Mouse (Mus musculus): ENCODE data around the gene Olfr1431.
"Not testable (repeated sequence)": the region's sequence is repeated elsewhere in the genome, so short reads cannot be mapped to it uniquely, and the experiment has no call there.

Gene Olfr1431

GRCm38 (mm10) chr19:12200334-12200733, at the start of gene Olfr1431:
TSS of gene Olfr1431 (plus strand) at chr19:12200634.
- DNase-seq (ENCODE audit: low read depth, low spot score) = no peak

- DNase-seq (ENCODE audit: low read depth, low spot score) = not testable (repeated sequence)
These were observed 30.3 kb upstream of the Olfr1431 start, which contains the start of gene Olfr1555-ps1 for GRCm38 (mm10) chr19:12170062-12170599. TSS of gene Olfr1555-ps1 (minus strand) at chr19:12170112.

- not testable (repeated sequence) for DNase-seq (ENCODE audit: low read depth, low spot score)
These were observed 25.0 kb upstream of the Olfr1431 start for GRCm38 (mm10) chr19:12175431-12175830.

- DNase-seq (ENCODE audit: low read depth, low spot score) = not testable (repeated sequence)
These were observed 1.4 kb upstream of the Olfr1431 start for GRCm38 (mm10) chr19:12199076-12199475.

GRCm38 (mm10) chr19:12232496-12232895, 32.1 kb downstream of the Olfr1431 start, which contains the start of gene Olfr1432:
TSS of gene Olfr1432 (minus strand) at chr19:12232596.
- DNase-seq (ENCODE audit: low read depth, low spot score) = not testable (repeated sequence)

DNA sequence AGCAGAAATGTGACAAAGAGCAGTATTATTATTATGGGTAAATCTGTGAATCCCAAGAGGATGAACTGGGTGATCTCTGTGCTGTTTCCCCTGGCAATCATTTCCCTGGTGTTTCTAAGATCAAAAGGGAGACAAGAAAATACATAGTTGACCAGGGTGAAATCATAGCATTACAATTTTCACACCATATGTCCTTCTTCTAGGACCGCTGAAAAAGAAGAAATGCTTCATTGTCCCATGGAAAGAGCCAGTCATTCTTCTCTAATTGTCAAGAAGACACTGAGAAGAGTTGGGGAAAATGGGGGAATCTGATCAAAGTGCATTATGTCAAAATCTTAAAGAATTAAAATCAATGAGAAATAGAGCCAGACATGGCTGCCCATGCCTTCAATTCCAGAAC, 41.1 kb downstream of the Olfr1431 start, which contains the start of gene Olfr262:
TSS of gene Olfr262 (minus strand) at position 101 of the 400 bp plus-strand sequence.
- DNase-seq (ENCODE audit: low read depth, low spot score) = no peak

- no peak for DNase-seq (ENCODE audit: low read depth, low spot score)
These were observed 60.3 kb downstream of the Olfr1431 start, which contains the start of gene Olfr235 for GRCm38 (mm10) chr19:12260732-12261131. TSS of gene Olfr235 (plus strand) at chr19:12261032.

Measured in retina, adult 2 months (tissue).